Mouse (Mus musculus) erythroblast, embryonic 14.5 days (primary cell): Measurements from ENCODE around the gene Bend6.

ENCODE experiments used
- GATA1 ChIP-seq: IDR thresholded peaks from 2 replicates; pipeline ENCODE4 v1.6.1; 2012; ENCODE audit warnings: low read length, inconsistent platforms, mixed read lengths
- TAL1 ChIP-seq: IDR thresholded peaks from 3 replicates; pipeline ENCODE4 v1.6.1; 2012; ENCODE audit warnings: low read length, inconsistent platforms, mixed read lengths

DNA sequence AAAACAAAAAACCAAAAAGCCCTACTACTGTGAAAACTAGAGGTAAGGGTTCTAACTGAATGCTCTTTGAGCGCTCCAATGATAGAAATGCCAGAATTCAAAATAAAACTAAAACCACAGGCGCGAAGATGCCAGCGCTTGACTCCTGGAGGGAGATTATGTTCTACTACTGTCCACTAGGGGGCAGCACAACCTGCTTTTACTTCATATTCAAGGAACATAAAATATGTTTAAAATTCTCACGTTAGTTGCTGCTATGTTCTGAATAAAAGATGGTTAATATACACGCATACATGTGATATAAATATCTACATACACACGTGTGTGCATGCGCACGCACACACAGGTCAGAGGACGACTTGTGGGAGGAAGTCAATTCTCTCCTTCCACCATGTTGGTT is 14.8 kb downstream of the Bend6 start:
- no peak for TF ChIP-seq GATA1
- no peak for TF ChIP-seq TAL1
